Mouse (Mus musculus) brain, adult 2 months (tissue): ENCODE data around the gene Slc24a3.

ENCODE experiments used
- DNase-seq: peaks from one replicate; pipeline ENCODE4 v3.0.0; 2011; ENCODE audit warnings: low read depth, low spot score

The Slc24a3 gene

DNA sequence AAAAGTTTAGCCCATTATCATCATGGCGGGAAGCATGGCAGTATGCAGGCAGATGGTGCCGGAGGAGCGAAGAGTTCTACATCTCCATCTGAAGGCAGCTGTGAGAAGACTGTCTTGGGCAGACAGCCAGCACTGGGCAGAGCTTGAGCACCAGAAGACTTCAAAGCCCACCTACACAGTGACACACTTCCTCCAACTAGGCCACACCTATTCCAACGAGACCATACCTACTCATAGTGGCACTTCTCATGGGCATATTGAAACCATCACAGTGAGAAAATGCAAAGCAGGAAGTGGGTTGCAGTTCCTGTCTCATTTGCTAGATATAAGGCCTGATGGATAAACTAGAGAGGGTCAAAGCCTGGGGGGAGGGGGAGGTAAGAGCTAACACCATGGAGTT is 29.5 kb downstream of the Slc24a3 start:
- DNase-seq = peak; percentile 82

DNA sequence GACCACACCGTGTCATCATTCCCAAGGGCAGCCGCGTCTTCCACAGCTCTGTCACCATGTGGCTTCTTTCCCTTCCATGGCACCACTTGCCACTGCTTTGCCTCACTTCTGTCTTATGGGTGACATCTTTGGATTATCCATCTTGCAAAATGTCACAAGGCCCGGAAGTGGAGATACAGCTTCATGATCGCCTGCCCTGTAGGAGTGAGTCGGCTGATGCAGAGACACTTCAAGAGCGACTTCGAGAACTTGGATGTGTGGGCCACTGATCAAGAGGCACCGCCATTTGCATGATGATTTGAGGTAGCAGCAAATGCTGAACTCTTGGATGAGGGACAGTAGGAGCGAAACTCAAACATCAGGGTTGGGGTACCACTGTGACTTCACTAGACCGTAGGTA is 46.0 kb downstream of the Slc24a3 start:
- DNase-seq = no peak

DNA sequence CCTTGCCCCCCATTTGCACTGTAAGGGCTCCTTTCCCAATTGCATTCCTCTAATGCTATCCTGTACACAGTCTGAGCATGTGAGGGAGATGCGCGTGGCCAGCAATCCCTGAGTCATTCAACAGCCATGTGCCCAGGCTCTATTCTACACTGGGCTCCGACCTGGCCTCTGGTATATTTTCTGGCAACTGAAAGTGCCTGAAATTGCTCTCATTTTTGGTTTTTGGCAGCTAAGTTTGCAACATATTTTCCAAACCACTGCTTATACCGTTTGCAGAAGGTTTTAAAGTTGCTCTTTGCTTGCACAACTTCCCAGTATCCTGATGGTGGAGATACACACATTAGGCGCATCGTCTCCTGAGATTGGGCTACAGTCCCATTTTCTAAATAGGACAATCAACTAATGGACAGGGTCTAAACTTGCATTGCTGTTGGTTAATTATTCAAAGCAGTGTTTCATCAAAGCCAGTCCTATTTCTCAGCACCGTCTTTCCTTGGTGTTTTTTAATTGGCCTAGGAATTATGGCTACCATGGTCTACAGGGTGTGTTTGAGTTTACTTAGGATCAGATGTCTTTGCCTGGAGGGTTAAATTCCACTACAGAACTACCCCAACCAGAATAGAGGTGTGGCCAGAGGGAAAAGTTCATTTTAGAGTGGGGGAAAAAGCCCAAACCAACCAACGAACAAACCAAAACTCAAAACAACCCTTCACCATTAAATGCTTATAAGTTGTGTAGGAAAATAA is 46.7 kb downstream of the Slc24a3 start:
- DNase-seq = no peak

- no peak for DNase-seq
Observed at GRCm38 (mm10) chr2:145216580-145216979, 49.0 kb downstream of the Slc24a3 start.

DNA sequence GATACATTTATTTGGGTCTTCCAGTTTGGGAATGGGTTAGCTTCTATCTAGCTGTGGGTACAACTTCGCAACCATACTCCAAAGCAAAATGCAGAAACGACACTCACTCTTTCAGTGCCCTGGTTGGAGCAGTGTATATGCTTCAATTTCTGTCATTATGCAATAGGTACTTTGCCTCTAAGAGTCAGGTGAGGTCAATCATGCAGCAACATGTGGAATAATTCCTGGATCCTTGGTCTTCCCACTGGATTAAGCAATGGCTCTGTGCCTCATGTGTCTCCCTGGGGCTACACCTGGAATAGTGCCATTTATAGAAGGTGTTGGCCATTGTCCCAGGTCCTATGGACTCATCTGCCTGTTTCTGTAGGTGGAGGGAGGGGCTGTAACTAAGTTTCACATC is 49.9 kb downstream of the Slc24a3 start:
- no peak for DNase-seq

DNA sequence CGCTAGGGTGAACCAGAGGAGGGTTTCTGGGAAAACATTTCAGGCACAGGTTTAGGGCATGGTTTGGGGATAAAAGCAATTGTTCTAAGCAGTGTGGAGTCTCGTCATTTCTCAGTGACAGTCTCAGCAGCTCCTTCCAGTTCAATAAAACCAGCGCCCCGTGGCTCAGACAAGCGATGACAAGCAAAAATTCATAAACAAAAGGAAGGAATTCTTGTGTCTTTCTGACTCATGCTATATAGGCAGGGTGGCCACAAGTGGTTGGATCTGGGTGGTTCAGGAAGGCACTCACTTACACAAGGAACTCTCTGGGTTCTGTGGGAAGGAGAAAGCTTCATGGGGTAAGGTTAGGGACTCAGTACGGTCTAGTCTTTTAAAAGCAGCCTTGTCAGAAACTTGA is 51.7 kb downstream of the Slc24a3 start:
- DNase-seq = no peak

DNA sequence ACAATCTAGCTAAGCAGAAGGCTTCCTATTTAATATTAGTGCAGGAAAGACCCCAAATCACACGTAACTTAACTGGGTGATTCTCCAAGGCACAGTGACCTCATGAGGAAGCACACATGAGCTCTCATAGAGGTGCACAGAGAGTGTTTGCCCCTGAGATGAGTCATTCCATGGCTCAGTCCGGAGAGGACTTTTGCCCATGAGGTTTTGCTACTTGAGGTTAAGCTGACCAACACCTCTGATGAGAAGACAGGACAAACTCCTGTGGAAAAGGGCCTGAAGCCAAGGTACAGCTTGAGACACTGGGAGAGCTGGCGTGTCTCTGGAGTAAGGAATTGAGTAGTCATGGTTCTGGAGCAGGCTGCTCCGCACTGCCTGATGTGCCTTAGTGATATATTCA is 56.1 kb downstream of the Slc24a3 start:
- no peak for DNase-seq

DNA sequence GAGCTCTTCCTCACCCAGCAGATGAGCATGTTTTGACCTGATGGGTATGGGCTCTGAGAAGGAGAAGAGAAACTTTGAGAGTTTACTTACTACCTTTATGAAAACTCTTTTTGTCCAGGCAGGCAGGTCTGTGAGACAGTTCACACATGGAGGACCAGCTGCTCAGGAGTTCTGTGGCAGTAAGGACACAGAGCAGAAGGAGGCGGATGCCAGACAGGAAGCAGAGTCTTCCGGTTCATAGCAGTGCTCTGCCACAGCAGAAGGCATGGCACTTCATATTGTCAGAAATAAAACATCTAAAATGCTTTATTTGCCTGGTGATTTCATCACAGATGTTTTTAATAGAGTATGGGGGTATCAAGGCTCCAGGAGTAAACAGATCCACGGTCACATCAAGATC is 58.1 kb downstream of the Slc24a3 start:
- DNase-seq = peak; percentile 59

DNA sequence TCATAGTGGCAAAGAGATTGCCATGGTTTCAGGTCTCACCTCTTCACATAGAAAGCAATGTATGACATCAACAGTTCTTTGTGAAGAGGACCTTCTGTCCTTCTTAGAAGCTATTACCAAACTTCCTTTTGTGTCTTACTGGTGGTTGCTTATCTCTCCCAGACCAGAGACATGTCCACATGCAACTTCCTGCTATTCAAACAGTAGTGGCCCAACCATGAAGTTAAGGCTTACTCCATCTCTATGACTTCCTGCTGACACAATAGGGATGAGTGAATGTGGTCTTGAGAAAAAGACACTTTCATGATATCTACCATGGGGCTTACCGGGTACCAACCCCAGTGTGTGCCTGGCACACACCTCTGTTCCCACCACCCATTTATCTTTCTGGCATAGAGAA is 58.5 kb downstream of the Slc24a3 start:
- no peak for DNase-seq

- DNase-seq = no peak
Observed at GRCm38 (mm10) chr2:145227351-145227750, 59.8 kb downstream of the Slc24a3 start.

DNA sequence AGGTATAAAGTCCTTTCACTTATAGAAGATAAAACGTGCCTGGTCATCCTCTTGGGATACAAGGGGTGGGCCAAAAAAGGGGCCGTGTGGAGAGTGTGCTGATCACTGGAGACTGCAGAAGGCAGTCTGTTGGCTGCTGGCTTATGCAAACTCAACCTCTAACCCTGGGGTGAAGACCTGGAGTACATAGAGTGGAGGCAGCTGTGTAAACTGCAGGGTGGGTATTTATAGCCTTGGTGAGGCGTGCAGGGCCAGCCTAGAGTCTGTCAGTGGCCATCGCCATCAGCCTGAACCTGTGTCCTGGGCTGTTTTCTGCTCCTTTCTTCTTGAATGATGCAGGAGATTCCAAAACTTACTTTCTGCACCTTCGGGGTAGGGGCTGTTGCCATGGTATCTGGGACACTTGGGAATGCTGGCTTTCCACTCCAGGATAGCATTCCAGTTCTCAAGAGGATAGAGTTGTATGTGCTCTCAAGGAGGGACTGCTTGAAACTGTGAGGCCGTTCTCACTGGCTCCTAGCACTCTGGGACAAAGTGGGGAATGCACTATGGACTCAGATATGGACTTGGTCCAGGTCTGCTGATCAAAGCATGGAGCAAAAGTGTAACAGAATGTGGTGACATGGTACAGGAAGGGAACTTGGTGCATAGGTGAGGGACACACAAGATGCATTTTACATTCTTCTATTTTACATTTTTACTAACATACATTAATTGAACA is 65.4 kb downstream of the Slc24a3 start:
- DNase-seq = no peak

DNA sequence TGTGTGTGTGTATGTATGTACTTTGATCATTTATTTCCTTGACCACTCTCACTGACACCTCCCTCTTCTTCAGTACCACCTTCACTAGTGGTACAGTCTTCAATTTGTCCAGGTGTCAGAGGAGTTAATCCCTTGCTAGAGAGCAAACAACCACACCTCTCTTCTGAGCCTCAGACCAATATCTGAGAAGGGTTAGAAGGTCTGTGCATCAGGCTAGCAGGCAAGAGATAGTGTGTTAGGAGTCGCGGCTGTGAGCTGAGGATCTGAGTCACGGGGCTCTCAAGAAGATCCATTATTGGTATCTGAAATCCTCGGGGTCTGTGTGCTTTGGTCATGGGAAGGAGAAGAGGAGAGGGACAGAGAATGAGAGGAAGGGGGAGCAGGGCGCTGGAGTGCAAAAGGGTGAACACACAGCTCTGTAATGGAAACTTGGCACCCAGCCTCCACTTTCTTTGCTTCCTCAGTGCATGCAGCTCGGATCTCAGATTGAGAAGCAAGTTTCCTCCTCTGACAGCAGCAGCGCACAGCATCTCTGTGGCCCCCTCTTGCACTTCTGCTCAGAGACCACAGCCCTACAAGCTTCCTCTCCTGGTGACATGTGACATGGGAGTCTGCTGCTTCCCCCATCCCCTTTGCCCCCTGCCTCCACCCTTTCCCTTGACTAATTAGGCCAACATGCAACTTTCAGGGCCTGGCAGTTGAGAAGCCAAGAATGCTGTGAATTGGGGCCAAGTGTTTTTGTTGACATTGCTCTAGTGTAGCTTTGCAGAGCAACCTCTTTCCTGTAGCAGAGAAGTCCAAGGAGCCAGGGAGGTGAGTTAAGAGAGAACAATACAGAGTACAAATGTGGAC is 66.2 kb downstream of the Slc24a3 start:
- peak; percentile 74 for DNase-seq

DNA sequence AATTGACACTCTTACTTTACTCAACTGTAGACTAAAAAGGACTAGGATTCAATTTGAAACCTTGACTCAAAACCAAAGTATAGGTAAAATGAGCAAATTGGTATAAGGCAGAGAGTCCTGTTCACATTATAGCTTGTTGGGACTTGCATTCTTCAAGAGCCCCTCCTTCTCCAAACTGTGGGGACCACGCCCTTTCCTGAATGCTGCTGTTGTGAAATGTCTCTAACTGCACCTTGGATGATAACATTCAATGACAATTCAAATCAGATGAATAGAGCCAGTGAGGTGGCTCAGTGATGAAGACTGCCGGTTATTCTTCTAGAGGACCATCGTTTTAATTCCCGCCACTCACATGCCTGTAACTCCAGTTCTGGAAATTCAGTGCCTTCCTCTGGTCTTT is 78.8 kb downstream of the Slc24a3 start:
- DNase-seq = no peak

DNA sequence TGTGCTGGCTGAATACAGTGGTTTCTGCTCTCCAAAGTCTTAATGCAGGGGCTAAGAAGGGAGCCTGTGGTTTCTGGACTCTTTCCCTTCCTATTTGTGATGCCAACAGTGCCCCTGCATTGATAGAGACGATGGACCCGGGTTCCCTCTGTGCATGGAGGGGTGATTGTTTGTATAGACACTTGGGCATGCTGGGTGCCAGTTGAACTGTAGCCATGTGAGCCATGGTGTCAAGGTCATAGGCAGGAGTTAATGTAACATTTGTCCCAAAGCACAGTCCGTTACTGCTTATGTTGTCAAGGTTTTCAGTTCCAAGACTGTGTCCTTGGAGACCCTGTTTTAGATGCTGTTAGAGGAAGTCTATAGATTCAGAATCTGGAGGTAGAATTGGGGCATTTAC is 80.6 kb downstream of the Slc24a3 start:
- no peak for DNase-seq

GRCm38 (mm10) chr2:145257332-145257731 is 89.8 kb downstream of the Slc24a3 start:
- peak; percentile 30 for DNase-seq

GRCm38 (mm10) chr2:145257855-145258254 is 90.3 kb downstream of the Slc24a3 start:
- DNase-seq = no peak

DNA sequence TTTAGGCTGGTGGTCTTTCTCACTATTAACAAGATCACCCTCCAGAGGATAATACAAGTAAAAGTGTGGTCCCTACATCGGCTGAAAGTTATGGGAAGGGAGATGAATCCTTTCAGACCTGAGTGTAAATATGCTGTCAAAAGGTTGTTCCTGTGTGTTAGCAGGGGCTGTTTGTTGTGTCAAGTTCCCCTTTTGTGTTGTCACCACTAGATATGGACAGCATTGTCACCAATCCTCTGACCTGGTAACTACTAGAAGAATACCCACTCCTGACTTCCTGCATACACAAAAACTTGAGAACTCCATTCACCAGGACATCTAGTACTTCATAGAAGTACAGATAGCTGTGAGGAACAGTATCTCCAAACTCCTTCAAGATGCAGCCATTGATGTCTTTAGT is 93.0 kb downstream of the Slc24a3 start:
- DNase-seq = no peak

DNA sequence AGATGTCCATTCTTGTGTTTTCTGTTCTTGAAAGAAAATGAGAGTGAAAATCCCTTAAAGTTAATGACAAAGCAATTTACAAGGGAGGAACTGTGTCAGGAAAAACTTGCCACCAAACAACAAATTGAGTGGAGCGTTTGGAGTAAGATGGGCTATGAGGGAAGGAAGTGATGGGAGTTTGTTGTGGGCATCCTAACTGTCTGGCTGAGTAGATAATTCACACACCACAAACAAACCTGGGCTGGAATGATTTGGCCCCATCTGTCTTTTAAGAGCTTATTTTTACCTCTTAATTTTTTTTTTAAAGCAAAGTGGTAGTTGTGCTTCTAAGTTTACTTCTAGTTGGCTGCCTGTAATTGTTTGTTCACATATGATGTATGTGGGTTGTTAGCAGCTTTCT is 94.6 kb downstream of the Slc24a3 start:
- no peak for DNase-seq

GRCm38 (mm10) chr2:145266723-145267122 is 99.2 kb downstream of the Slc24a3 start:
- DNase-seq = peak; percentile 31

DNA sequence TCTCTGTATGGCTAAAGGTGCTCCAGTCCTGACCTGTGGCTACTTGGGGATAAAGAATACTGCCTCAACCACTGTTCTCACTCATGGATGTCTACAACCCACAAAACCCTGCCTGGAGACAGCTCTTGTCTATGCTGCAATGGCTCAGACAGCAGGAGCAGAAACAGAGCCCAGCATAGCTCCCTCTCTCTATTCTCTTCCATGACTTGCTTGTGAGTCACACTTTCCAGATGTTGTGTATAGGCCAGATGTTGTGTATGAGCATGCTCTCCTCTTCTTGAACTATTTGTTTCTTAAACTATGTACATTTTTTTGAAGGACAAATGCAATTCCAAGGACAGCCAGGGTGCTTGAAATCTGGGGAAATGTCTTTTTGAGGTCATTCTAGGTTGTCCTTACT is 101.4 kb downstream of the Slc24a3 start:
- DNase-seq = no peak

DNA sequence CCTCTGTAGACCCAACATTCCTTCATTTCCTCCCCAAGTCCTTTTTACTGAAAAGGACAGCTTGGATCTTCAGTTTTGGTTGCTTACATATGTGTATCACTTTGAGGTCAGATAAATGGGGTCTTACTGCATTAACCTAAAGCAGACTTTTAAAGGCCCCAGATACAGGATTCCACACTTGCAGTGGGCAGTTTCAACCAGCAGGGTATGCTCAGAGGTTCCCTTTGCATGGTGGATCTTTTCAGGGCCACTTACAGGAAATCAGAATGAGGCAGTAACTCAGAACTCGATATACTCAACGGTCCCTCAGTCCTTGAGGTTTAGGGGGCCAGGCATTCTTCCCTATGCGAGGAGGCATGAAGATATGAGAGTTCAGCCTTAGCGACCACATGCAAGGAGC is 101.9 kb downstream of the Slc24a3 start:
- DNase-seq = no peak

- peak; percentile 52 for DNase-seq
Observed at GRCm38 (mm10) chr2:145274016-145274677, 106.6 kb downstream of the Slc24a3 start.
